Mouse (Mus musculus) neural tube, embryonic 11.5 days (tissue): ENCODE measurements around the gene Derl3. TPM values are rescaled to one million over a fixed set of nuclear protein-coding genes. Genes with fewer than 3 reads are reported as not detected.

Source experiments
- polyA plus RNA-seq: library from polyadenylated mRNA; unstranded; fragments of >200 nt; fragmentation: Nextera tagmentation; extraction: Ambion mirVana; gene quantifications from 2 replicates; pipeline ENCODE4 v1.2.1, GENCODE M21; 2014

Derl3 gene
- polyA plus RNA-seq, 1 experiment from 2014 or later, result 2.8 TPM

Other genes starting within 250 kb of the Derl3 start
- 1.8 and 2.4 TPM in 2 replicates for gene Susd2, start 249.4 kb upstream of the Derl3 start, polyA plus RNA-seq
- 29.5 and 32.2 TPM in 2 replicates for gene Cabin1, start 129.1 kb upstream of the Derl3 start, polyA plus RNA-seq
- 93.0 and 93.5 TPM in 2 replicates for gene Ddt, start 120.0 kb upstream of the Derl3 start, polyA plus RNA-seq
- gene Gm20441, start 112.5 kb upstream of the Derl3 start, polyA plus RNA-seq, result not detected in 2 replicates
- gene Gstt3, start 112.0 kb upstream of the Derl3 start, polyA plus RNA-seq, result 2.1 and 2.9 TPM in 2 replicates
- gene Gstt1, start 94.8 kb upstream of the Derl3 start, polyA plus RNA-seq, result 2.5 and 2.9 TPM in 2 replicates
- not detected in 2 replicates for gene Gstt4, start 70.9 kb upstream of the Derl3 start, polyA plus RNA-seq
- 6.5 and 7.2 TPM in 2 replicates for gene Gstt2, start 56.0 kb upstream of the Derl3 start, polyA plus RNA-seq
- 2,352 and 2,361 TPM in 2 replicates for gene Mif, start 33.2 kb upstream of the Derl3 start, polyA plus RNA-seq
- 288 and 294 TPM in 2 replicates for gene Smarcb1, start 28.2 kb downstream of the Derl3 start, polyA plus RNA-seq
- 9.9 and 11.7 TPM in 2 replicates for gene Chchd10, start 39.7 kb downstream of the Derl3 start, polyA plus RNA-seq
- gene Mmp11, start 43.1 kb downstream of the Derl3 start, polyA plus RNA-seq, result 41.2 and 46.1 TPM in 2 replicates
- 0.97 and 1.9 TPM in 2 replicates for gene Gm867, start 47.3 kb downstream of the Derl3 start, polyA plus RNA-seq
- 0.53 TPM in 1 of 2 replicates, not detected in the other for gene Vpreb3, start 49.6 kb downstream of the Derl3 start, polyA plus RNA-seq
- gene Gm5134, start 61.1 kb downstream of the Derl3 start, polyA plus RNA-seq, result 0.19 TPM in 1 of 2 replicates, not detected in the other
- gene Zfp280b, start 139.2 kb downstream of the Derl3 start, polyA plus RNA-seq, result 28.8 and 29.2 TPM in 2 replicates
- gene Slc5a4b, start 217.5 kb downstream of the Derl3 start, polyA plus RNA-seq, result not detected in 2 replicates